Mouse (Mus musculus): Measurements from ENCODE around the gene Lrrc1. TPM values are rescaled to one million over a fixed set of nuclear protein-coding genes. Genes with fewer than 3 reads are reported as not detected.

Lrrc1 gene
- polyA plus RNA-seq, 1 experiment from 2014 or later: 15.5 TPM

DNA sequence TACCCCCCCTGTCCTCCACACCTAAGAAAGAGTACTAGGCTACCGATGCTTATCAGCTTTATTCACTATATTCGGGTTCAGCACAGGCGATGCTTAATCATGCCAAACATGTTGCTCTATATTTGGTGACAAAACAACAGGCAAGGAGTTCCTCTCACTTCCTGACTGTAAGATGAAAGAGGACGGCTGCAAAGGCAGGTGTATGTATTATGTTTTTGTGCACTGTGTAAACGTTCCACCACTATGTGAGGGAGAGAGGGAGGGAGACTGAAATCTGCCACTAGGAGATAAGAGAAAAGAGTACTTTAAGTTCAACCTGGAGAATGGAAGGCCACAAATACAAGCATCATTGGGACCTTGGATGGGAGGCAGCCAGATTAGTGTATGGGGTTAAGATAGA is 77.7 kb downstream of the Lrrc1 start:
- no peak overlapping the region for H3K4me2 ChIP-seq (replicated peaks; ENCODE audit: low read depth, low read length)
- no peak for DNase-seq (ENCODE audit: low spot score)
- WGBS: 46% methylated on average over 5 of the region's 5 CpGs
- H3K9ac ChIP-seq (replicated peaks; ENCODE audit: low read depth): no peak overlapping the region
- no peak overlapping the region for H3K27ac ChIP-seq (ENCODE audit: low read length)
- no peak overlapping the region for H3K4me3 ChIP-seq (ENCODE audit: low read depth, low read length)
- TF ChIP-seq EP300 (IDR thresholded peaks at IDR 0.05) (no peak), CTCF (IDR thresholded peaks at IDR 0.05) (no peak)
- H3K27me3 ChIP-seq (replicated peaks; ENCODE audit: insufficient read depth, low read length): no peaks in the 10 kb centered on the region
- H3K36me3 ChIP-seq (ENCODE audit: insufficient read depth, low read length): no peaks in the 10 kb centered on the region; the same call in 1 of the 2 replicates
- no peaks in the 10 kb centered on the region for H3K9me3 ChIP-seq (ENCODE audit: low read length)
- H3K4me1 ChIP-seq (ENCODE audit: insufficient read depth, low read depth, low read length): no peaks in the 10 kb centered on the region
- ATAC-seq: no peak

GRCm38 (mm10) chr9:77465401-77465800 is 79.3 kb downstream of the Lrrc1 start:
- H3K4me2 ChIP-seq (replicated peaks; ENCODE audit: low read depth, low read length): no peak overlapping the region
- TF ChIP-seq CTCF (IDR thresholded peaks at IDR 0.05) (no peak), EP300 (IDR thresholded peaks at IDR 0.05) (no peak)
- ATAC-seq (no peak), DNase-seq (ENCODE audit: low spot score) (no peak)
- H3K4me3 ChIP-seq (ENCODE audit: low read depth, low read length): no peak overlapping the region
- 0 out of 2 replicates have a peak, but pooled peaks cover 3% of the 10 kb centered on the region for H3K27me3 ChIP-seq (replicated peaks; ENCODE audit: insufficient read depth, low read length)
- no peaks in the 10 kb centered on the region for H3K4me1 ChIP-seq (ENCODE audit: insufficient read depth, low read depth, low read length)
- WGBS: 81% methylated on average over 11 of the region's 11 CpGs
- H3K27ac ChIP-seq (ENCODE audit: low read length): no peak overlapping the region
- no peak overlapping the region for H3K9ac ChIP-seq (replicated peaks; ENCODE audit: low read depth)
- no peaks in the 10 kb centered on the region for H3K9me3 ChIP-seq (ENCODE audit: low read length)
- H3K36me3 ChIP-seq (ENCODE audit: insufficient read depth, low read length): no peaks in the 10 kb centered on the region; the same call in 1 of the 2 replicates

- no peak for ATAC-seq
- H3K27ac ChIP-seq (ENCODE audit: low read length): no peak overlapping the region
- no peaks in the 10 kb centered on the region; the same call in 1 of the 2 replicates for H3K36me3 ChIP-seq (ENCODE audit: insufficient read depth, low read length)
Observed at GRCm38 (mm10) chr9:77463861-77464260, 80.8 kb downstream of the Lrrc1 start.

GRCm38 (mm10) chr9:77463195-77463594 is 81.5 kb downstream of the Lrrc1 start:
- 49% methylated on average over 4 of the region's 4 CpGs for WGBS
- TF ChIP-seq CTCF (IDR thresholded peaks at IDR 0.05): no peak
- no peak for TF ChIP-seq EP300 (IDR thresholded peaks at IDR 0.05)
- H3K27ac ChIP-seq (ENCODE audit: low read length): no peak overlapping the region
- no peaks in the 10 kb centered on the region; the same call in 1 of the 2 replicates for H3K36me3 ChIP-seq (ENCODE audit: insufficient read depth, low read length)
- no peak overlapping the region for H3K4me3 ChIP-seq (ENCODE audit: low read depth, low read length)
- DNase-seq (ENCODE audit: low spot score) (no peak), ATAC-seq (no peak)
- no peaks in the 10 kb centered on the region for H3K4me1 ChIP-seq (ENCODE audit: insufficient read depth, low read depth, low read length)
- H3K9me3 ChIP-seq (ENCODE audit: low read length): no peaks in the 10 kb centered on the region
- H3K4me2 ChIP-seq (replicated peaks; ENCODE audit: low read depth, low read length): no peak overlapping the region
- H3K9ac ChIP-seq (replicated peaks; ENCODE audit: low read depth): no peak overlapping the region
- H3K27me3 ChIP-seq (replicated peaks; ENCODE audit: insufficient read depth, low read length): 0 out of 2 replicates have a peak, but pooled peaks cover 3% of the 10 kb centered on the region

More at GRCm38 (mm10) chr9:77463861-77464260, 80.8 kb downstream of the Lrrc1 start:
- 0 out of 2 replicates have a peak, but pooled peaks cover 3% of the 10 kb centered on the region for H3K27me3 ChIP-seq (replicated peaks; ENCODE audit: insufficient read depth, low read length)
- H3K9ac ChIP-seq (replicated peaks; ENCODE audit: low read depth): no peak overlapping the region
- no peak for DNase-seq (ENCODE audit: low spot score)
- H3K4me3 ChIP-seq (ENCODE audit: low read depth, low read length): no peak overlapping the region
- no peak for TF ChIP-seq CTCF (IDR thresholded peaks at IDR 0.05)
- TF ChIP-seq EP300 (IDR thresholded peaks at IDR 0.05): no peak
- H3K4me2 ChIP-seq (replicated peaks; ENCODE audit: low read depth, low read length): no peak overlapping the region
- H3K9me3 ChIP-seq (ENCODE audit: low read length): no peaks in the 10 kb centered on the region
- H3K4me1 ChIP-seq (ENCODE audit: insufficient read depth, low read depth, low read length): no peaks in the 10 kb centered on the region
- WGBS: 78% methylated on average over 7 of the region's 7 CpGs

- TF ChIP-seq EP300 (IDR thresholded peaks at IDR 0.05) (no peak), CTCF (IDR thresholded peaks at IDR 0.05) (no peak)
- H3K27me3 ChIP-seq (replicated peaks; ENCODE audit: insufficient read depth, low read length): 0 out of 2 replicates have a peak, but pooled peaks cover 3% of the 10 kb centered on the region
- no peaks in the 10 kb centered on the region for H3K4me1 ChIP-seq (ENCODE audit: insufficient read depth, low read depth, low read length)
- H3K36me3 ChIP-seq (ENCODE audit: insufficient read depth, low read length): no peaks in the 10 kb centered on the region
- no peak overlapping the region for H3K4me3 ChIP-seq (ENCODE audit: low read depth, low read length)
- H3K9ac ChIP-seq (replicated peaks; ENCODE audit: low read depth): no peak overlapping the region
- 83% methylated on average over 9 of the region's 9 CpGs for WGBS
- H3K9me3 ChIP-seq (ENCODE audit: low read length): no peaks in the 10 kb centered on the region
- DNase-seq (ENCODE audit: low spot score) (no peak), ATAC-seq (no peak)
- H3K4me2 ChIP-seq (replicated peaks; ENCODE audit: low read depth, low read length): no peak overlapping the region
- H3K27ac ChIP-seq (ENCODE audit: low read length): no peak overlapping the region
Observed at GRCm38 (mm10) chr9:77461371-77461915, 83.2 kb downstream of the Lrrc1 start.

GRCm38 (mm10) chr9:77460408-77460807 is 84.3 kb downstream of the Lrrc1 start:
- Histone ChIP-seq H3K27ac (ENCODE audit: low read length) (no peak overlapping the region), H3K4me2 (replicated peaks; ENCODE audit: low read depth, low read length) (no peak overlapping the region), H3K36me3 (ENCODE audit: insufficient read depth, low read length) (no peaks in the 10 kb centered on the region), H3K27me3 (replicated peaks; ENCODE audit: insufficient read depth, low read length) (0 out of 2 replicates have a peak, but pooled peaks cover 3% of the 10 kb centered on the region), H3K4me1 (ENCODE audit: insufficient read depth, low read depth, low read length) (no peaks in the 10 kb centered on the region), H3K9me3 (ENCODE audit: low read length) (no peaks in the 10 kb centered on the region), H3K4me3 (ENCODE audit: low read depth, low read length) (no peak overlapping the region), H3K9ac (replicated peaks; ENCODE audit: low read depth) (no peak overlapping the region)
- WGBS: 64% methylated on average over 14 of the region's 14 CpGs
- ATAC-seq (peak; percentile 29; the same call in 1 of the 2 replicates), DNase-seq (ENCODE audit: low spot score) (peak; percentile 32)
- no peak for TF ChIP-seq CTCF (IDR thresholded peaks at IDR 0.05)
- no peak for TF ChIP-seq EP300 (IDR thresholded peaks at IDR 0.05)

Data from lung, postnatal 0 days (tissue).